Mouse (Mus musculus) mature B cell (primary cell): Measurements from ENCODE around the gene Prg2.

ENCODE experiments used
- in situ Hi-C: fragments of 300-500 bp; cut with MboI; formaldehyde crosslinking; loops from 2 replicates; pipeline ENCODE4 v1.14.3; 2019

The Prg2 gene

DNA sequence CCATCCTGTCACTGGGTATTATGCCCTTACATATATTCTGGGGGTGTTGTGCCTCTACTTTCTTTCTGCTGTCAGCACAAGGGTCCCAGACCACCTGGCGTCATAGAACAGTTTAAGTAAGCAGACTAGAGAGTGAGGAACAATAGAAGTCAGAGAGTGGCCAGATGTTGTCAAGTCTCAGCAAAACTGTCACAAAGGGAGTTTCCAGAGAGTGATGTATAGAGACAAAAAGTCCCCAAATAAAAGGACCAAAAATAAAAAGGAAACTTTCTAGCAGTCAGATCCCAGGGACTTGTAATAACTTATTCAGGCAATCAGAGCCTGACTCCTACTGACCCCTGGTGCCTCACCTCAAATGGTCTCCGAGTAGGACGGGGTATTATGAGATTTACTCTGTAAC lies 18.4 kb upstream of the Prg2 start:
- in situ Hi-C loops, result no loop called here

DNA sequence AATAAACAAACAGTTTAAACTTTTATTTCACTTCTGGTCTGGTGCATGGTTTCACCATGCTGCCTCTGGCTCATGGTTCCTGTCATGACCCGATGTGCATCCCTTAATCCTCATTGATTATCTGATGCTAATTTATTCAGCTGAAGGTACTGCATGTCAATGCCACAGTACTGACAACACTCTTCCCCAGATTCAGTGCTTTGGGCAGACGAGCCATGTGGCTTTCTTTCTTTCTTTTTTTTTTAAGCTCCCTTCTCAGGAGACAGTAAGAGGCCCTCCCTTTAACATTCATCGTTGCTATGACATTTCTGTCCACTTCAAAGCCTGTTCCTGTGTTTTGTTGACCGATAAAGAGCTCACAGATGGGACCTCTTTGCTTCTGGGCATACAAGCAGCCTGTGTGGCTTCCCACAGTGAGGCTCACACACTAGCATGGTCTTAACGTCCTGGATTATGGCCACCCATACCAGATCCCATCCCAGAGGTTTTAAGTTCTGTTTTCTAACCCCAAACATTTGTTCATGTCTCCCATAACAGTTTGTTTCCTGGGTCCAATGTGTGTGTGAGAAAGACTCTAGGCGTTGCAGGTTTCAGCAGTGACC lies 17.3 kb upstream of the Prg2 start:
- in situ Hi-C loops, result no loop called here

DNA sequence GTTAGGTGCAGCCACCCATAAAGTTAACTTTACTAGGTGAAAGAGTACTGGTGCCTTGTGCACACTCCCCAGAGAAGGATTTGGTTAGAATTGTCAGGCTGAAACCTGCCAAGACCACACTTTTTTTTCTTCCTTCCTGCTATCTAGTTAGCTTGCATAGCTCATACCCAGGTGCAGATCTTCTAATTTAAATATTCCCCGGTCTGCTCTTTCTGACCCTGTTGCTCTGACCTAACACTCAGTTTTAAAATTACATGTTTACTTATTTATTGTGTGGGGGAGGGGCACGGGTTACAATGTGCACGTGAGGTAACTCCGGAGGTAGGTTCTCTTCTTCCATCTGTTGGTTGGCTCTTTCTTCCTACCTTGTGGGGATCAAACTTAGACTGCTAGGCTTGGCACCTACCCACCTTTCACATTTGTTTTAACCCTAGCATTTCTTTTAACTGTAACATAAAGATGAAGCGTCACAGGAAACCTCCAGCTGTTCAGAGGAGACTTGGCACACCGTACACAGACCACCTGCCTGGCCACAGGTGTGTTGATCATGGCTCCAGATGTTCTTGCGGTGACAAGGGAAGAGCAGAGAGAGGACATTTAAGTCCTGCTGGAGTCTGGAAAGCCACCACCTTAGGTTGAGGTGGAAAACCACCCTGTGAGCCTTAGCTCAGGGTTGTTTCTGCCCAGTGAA lies 16.0 kb upstream of the Prg2 start:
- in situ Hi-C loops, result no loop called here

DNA sequence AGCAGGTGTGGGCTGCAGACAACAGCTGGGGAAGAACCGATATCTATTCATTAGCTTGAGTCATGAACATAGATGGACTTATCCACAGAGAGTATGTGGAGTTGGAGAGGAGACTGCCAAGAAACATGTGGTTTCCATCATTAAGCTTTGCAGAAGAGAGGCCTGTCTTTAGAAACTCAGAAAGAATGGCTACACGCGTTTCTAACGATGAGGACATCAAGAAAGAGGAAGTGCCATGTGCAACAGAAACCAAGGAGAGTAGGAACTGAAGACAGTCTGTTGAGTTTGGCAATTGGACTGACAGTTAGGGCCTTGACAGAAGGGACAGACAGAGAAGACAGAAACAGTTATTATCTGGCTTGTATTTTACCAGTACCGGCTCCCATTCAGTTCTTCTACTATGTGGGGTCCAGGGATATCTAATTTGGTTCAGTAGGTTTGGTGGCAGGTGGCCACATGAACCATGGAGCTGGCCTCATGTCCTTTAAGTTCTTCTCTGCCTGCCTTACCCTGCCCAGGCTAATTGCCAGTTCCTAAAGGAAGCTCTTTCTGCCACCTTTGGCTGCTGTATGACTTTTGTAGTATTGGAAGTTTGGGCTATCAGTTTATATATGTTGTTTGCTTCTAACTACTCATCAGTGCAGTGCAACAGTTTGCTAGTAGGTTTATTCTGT lies 12.8 kb upstream of the Prg2 start:
- in situ Hi-C loops, result no loop called here

DNA sequence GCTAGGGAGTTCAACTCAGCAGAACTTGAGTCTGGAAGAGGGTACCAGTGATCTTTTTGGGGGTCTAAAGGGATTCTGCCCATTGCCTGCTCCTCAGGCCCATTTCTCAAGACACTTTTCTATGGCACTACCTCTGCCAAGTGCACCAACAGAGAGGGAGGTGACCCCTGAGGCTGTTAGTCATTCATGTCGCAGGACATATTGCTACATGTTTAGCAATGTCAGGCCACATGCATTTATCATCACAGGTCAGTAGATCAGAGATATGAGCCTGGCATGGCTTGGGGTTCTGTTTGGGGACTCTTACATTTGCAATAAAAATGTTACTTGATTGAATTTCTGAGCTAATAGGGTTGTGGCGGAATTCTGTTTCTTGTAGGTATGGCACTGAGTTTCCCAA lies 4.7 kb upstream of the Prg2 start:
- in situ Hi-C loops, result no loop called here

DNA sequence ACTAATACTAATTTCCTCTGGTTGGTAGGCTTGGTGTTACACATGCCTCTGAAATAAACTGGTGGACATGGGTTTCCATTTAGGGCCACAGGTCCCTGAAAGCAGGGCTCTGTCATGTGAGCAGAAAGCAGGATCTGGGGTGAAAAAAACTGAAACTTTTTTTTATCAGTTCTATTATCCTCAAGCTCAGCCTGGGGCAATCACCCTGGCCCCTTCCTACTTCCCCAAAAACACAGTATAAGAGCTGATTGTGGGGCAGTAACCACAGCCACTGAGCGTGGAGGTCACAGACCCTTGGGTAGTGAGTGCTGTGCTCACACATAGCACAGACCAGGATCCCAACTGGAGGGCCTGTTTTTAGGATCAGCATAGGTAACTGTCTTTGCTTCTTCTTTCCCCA lies 7.7 kb downstream of the Prg2 start, which contains the start of gene Prg3:
Prg3 (plus strand) TSS at position 286 of the 400 bp plus-strand sequence.
- in situ Hi-C loops, result no loop called here

DNA sequence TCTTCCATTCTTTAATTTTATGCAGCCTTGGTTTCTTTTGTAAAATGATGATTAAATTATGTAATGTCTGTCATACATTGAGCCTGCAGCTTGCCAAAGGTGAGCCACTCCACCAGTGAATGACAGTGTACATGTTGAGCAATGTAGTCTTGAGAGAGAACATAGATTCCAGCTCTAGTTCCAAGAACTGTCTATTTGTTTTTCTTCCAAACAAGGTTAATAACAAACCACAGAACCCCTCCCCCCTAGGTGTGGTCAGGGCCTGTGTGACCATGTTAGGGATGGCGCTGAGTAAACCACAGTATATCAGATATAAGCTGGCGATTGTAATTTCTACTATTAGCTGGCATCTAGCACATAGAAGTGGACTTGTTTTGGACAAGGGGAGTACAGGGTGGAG lies 16.1 kb downstream of the Prg2 start:
- in situ Hi-C loops, result no loop called here

DNA sequence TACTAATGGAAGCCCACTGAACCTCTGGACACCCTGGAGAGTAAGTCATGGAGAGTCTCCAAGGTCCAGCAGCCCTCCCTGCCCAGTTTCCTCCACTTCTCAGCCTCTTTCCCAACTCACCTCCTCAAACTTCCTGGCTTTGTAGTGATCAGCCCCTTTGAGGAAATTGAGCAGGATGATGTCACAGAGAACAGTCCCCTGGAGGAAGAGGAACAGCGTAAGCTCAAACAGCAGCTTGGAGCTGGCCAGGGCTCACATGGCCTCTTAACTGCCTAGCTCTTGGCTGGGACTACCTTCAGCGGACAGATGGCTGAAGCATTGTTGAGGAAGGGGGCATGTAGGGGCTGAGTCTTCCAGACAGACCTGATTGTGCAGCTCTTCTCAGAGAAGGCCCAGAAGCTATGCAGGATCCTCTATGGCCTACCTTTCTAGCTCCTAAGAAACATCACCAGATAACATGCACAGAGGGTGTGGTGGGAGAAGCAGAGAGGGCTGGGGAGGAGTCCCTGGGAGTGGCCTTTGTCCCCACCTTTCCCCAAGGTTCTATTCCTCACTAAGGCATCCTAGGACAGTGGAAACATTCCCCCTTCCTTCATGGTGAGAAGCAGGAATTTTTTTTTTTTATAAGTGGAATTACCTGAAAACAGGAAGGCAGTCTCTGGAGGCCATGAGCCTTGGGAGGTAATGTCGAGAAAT lies 19.4 kb downstream of the Prg2 start:
- in situ Hi-C loops, result no loop called here

DNA sequence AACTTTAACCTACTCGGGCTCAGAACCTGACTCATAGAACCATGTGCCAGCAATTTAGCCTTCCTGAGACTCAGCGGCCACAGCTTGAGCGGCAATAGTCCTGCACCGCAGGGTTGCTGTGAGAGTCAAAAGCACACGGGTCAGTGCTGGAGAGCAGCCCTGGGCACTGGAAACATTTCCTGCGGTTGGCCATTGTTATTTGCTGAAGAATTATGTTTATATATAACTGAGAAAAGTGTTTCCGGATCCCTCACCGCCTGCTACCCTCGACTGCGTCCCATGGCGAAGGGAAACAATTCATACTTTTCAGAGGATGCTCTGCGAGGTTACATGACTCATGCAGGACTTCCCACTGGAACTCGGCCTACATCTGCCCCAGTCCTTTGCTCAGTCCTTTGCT lies 21.2 kb downstream of the Prg2 start:
- in situ Hi-C loops, result no loop called here

DNA sequence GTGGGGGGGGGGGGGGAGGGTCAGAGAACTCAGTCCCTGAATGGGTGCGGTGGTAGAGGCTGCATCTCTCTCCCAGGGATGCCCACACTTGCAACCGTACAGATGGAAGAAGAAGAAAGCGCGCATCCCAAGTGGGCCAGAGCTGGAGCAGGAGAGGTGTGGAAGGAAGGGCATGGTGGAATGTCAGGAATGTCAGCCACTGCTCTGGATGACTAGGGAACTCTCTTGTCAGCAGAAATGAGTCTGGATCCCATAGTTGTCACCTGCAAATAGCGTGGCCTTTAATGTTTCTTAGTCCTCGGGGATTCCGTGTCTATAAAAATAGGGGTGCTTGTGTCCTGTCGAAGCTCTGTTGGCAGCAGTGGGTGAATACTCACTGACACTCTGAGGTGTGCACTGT lies 22.3 kb downstream of the Prg2 start:
- in situ Hi-C loops, result no loop called here

DNA sequence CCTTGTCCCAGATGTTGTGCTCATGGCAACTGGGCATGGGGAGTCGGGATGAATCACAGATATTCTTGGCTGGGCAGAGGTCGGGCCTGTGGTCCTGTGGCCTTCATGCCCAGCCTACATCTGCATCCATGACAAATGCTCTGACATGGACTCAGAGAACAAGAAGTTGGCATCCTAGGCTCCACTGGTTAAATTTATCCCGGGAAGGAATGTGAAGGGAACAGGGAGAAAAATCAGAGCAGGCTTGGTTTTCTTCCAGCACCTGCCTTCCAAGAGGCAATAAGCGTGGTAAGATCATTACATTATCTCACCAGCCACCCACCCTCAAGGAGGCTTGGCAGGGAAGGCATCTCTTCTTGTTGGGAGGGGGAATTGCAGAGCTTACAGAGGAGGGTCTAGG lies 24.1 kb downstream of the Prg2 start:
- in situ Hi-C loops, result no loop called here

DNA sequence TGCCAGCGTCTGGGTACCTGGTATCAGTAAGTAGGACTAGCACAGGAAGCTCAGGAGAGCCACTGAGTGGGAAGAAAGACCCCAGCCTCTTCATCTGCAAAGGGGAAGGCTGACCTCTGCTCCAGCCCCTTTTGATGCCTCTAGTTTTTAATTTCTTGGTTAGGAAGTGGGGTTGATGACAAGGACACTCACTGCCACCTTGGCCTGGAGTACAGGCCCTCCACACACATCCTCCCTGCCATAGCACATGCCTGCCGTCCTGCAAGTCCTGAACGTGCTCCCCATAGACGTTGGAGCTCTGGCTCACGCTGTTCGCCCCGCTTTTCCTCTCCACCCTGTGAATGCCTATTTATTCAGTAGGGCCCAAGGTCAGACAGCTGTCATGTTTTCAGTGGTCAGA lies 26.3 kb downstream of the Prg2 start:
- in situ Hi-C loops, result loop anchor here (5.0 kb wide), 1 partner anchor 49 kb away; no protein-coding TSS in a partner anchor

DNA sequence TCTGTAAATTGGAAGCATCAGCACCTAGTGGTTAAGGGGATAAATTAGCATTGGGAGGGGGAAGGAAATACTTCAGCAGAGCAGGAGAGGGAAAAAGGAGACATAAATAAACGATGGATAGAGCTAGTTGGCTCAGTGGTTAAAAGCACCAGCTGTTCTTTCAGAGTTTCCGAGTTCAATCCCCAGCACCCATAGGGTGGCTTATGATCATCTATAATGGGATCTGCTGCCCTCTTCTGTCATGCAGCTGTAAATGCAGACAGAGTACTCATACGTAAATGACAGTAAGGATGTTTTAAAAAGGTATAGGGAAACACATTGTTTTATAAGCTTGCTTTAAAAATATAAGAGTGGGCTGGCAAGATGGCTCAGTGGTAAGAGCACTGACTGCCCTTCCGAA lies 27.5 kb downstream of the Prg2 start:
- in situ Hi-C loops, result loop anchor here (5.0 kb wide), 1 partner anchor 50 kb away; no protein-coding TSS in a partner anchor

DNA sequence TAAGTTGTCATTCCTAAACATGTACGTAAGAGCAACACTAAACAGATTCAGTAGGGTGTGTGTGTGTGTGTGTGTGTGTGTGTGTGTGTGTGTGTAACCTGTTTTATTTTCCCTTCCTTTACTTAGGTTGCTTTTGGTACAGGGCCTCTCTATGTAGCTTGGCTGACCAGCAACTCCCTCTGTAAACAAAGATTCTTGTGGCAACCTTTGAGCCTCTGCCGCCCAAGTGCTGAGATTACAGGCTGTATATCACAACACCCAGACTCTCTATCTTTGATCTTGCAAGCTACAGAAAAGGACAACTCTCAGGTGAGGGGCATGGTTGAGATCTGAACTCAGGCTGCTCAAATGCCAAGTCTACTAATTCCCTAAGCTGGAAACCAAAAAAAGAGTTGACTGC lies 29.0 kb downstream of the Prg2 start:
- in situ Hi-C loops, result loop anchor here (5.0 kb wide), 1 partner anchor 52 kb away; no protein-coding TSS in a partner anchor

DNA sequence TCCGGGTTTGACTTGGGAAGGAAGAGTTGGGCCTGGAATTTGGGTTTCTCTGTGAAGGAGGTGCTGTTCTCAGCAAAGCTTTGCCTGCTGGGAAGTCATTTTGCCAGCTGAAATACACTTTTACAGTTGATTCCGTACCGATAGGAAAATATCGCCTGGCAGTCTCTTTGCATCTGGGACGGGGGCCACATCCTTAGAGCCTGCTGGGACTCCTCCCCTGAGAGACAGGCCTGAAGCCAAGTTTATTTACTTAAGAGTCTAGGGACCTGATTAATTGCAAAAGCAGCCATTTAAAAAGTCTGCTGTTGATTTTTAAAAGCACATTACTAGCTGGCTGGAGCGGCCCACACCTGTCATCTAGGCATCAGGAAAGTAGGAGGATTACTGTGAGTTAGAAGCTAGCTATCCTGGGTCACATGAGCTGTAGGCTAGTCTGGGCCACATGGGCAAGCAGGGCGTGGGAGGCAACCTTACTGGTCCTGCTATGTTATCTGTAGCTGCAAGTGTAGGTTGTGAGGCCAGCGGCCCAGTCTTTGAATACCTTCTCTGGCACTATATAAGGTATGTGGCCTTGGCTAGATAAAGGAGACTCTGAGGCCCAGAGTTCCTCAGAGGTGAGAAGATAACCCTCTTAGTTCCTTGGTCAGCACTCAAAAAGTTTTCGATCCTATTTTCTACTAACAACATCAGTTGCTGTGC lies 31.8 kb downstream of the Prg2 start:
- in situ Hi-C loops, result no loop called here

DNA sequence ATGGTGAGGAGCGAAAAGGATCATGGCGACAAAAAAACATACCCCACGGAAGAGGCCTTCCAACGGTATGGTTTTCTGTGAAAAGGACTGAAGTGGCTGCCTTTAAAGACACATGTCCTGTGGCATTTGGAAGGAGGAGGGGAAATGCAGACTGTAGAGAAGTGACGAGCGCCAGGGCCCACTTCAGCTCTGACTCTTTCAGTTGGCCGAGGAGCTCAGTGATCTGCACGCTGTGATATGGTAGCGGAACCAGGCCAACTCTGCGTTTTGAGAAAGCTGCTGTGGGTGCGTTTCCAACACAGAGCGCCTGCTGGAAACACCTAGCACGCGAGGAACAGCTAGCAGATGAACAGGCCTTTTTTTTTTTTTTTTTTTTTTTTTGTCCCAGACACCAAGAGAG lies 32.4 kb downstream of the Prg2 start:
- in situ Hi-C loops, result no loop called here

DNA sequence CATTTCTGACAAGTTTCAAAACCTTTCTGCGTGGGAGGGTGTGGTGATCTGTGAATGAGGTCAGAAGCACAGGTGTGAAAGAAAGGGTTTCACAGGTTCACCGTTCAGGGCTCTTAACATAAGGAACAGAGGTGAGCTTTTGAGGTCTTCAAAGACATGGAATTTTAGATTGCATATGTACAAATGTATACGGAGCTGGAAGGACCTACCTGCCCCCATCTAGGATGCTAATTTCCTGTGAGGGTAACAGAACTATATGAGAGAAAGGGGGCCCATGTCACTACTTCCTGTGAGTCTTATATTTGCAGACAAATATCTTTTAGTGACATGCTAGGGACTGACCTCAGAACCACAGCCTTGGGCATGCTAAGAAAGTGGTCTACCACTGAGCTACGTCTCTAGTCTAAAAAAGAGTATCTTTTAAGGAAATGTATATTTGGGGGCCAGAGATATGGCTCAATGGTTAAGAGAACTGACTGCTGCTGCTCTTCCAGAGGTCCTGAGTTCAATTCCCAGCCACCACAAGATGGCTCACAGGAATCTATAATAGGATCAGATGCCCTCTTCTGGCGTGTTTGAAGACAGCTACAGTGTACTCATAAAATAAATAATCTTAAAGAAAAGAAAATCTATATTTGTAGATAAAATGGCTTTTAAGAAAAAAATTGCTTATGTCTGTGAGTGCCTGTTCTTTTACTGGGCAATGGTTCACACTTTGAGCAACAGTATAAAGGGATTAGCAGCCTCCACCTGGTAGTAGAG lies 33.7 kb downstream of the Prg2 start:
- in situ Hi-C loops, result no loop called here

DNA sequence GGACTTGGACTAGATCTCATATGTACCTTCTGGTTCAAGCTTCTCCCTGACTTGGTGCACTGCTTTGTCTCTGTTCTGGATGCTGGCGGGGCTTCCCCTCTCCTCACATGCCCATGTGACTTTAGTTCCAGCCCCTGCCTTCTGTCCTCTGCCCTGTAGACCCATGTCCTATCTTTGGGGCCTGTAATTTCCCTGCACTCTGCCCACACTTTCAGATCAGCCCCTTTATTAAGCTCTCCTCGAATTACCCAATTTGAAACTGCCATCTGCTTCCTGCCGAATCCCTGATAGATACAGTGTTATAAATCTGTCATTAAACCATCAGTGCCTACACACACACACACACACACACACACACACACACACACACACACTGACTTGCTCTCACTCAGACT lies 34.3 kb downstream of the Prg2 start:
- in situ Hi-C loops, result no loop called here

DNA sequence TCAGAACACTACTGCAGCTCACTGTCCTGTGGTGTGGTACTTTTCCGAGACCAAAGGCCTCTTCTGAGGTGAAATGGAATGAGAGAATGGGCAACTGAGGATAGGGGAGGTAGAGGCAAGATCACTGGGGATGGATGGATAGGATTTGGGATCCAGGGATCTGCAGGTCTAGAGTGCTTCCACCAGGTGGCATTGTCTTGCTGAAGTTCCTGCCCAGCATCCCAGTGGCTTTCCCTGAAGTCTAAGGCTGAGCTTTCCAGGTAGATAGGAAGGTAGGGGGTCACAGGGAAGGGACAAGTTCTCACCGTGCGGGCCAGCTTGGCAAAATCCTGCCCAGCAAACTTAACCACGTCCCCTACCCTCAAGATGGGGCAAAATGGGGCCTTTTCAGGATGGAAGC lies 41.8 kb downstream of the Prg2 start:
- in situ Hi-C loops, result no loop called here

DNA sequence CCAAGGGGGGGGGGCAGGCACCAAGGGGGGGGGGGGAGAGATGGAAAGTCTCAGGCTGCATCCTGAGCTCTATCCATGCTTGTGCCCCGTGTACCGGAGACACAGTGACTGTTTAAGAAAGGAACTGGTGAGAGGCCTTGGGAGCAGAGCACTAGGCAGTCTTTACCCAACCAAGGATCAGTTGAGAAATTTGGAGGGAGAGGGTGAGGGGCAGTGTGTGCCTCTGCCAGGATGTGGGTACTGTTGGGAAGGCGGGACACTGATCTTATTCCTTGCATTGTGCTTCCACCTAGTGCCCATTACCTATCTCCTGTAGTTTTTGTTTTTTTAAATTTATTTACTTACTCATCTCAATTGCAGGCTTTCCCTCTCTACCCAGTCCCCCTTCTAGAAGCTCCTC lies 45.9 kb downstream of the Prg2 start:
- in situ Hi-C loops, result loop anchor here (25.0 kb wide), 1 partner anchor 539 kb away; the partner anchor contains the start of gene Tfpi

DNA sequence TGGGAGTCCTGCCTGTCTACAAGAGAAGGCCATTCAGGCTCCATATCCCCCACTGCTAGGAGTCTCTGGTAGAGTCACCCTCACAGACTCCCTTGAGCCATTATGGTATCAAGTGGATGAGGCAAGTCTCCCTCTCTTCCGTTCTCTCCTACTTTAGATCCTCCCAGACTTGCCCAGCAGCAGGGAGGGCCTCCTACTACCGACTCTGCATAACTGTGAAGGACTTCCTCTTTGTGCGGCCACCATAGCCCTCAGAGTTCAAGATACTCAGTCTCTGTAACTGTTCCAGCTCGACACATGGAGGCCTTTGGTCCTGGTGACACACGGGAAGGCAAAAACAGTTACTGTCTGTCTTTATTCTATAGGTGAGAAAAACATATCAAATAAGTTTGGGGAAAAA lies 47.0 kb downstream of the Prg2 start:
- in situ Hi-C loops, result loop anchor here (25.0 kb wide), 1 partner anchor 540 kb away; the partner anchor contains the start of gene Tfpi
